In the genomic region with DNA sequence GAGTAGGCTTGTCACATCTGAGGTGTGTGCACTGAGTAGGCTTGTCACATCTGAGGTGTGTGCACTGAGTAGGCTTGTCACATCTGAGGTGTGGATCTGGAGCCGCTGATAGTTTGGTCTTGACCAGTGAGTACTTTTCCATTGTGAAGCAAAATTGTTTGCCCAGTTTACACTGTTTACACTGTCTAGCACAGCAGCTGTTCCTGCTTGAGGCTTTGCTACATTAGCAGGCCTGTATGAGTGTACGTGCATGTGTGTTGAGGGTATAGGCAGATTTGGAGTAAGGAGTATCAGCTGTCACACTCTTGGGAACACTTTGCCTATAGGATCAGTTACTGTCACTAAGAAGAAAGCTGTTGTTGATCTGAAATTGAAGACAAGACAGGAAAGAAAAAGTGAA, we compare ENCODE assay signal across 12 mouse cellular contexts. TPM values are rescaled to one million over a fixed set of nuclear protein-coding genes. Genes with fewer than 3 reads are reported as not detected.
A peak's percentile ranks its signal among the peaks of the same experiment; 100 is the strongest.
DNase-seq lines count a peak whose midpoint lies in the region; ATAC-seq and TF ChIP-seq lines count a peak whose summit lies in the region.
"Had no signal": no experiment of that assay in that cellular context is flagged by ENCODE, and none has a peak within 500 bp of the region (broad histone marks: within the 10 kb centered on the region; RNA-seq: fewer than 3 reads in every experiment).

No protein-coding gene starts in this region.

- DNase-seq in forebrain, embryonic 10.5 days (ENCODE audit: extremely low spot score, low spot score) = no peak
- no peak for DNase-seq in liver, postnatal 0 days
- DNase-seq in liver, embryonic 11.5 days (ENCODE audit: low spot score) = no peak
- peak; percentile 73 for DNase-seq in embryonic facial prominence, embryonic 14.5 days (ENCODE audit: low spot score)
- no peak for DNase-seq in spleen, postnatal 36 days (ENCODE audit: low spot score in 2 of 2)
- DNase-seq: cerebellum, adult 11 months; kidney, adult 11 months had no signal

- no peaks in the 10 kb centered on the region for H3K27me3 ChIP-seq in forebrain, embryonic 16.5 days (replicated peaks; ENCODE audit: control insufficient read depth, insufficient read depth, low read length)
- H3K27me3 ChIP-seq in forebrain, embryonic 10.5 days (ENCODE audit: poor library complexity, severe bottlenecking) = no peaks in the 10 kb centered on the region
- no peaks in the 10 kb centered on the region for H3K27me3 ChIP-seq in liver, postnatal 0 days (ENCODE audit: insufficient read depth, low read length)
- no peaks in the 10 kb centered on the region for H3K27me3 ChIP-seq in liver, embryonic 11.5 days (replicated peaks; ENCODE audit: control insufficient read depth, insufficient read depth, low read length)
- no peaks in the 10 kb centered on the region for H3K27me3 ChIP-seq in embryonic facial prominence, embryonic 14.5 days (replicated peaks; ENCODE audit: control insufficient read depth, insufficient read depth, low read length)
- no peaks in the 10 kb centered on the region for H3K27me3 ChIP-seq in myocyte (ENCODE audit: control insufficient read depth, insufficient read depth, insufficient read length)
- H3K27me3 ChIP-seq: heart, embryonic 15.5 days; hindbrain, embryonic 12.5 days had no signal

- no peak overlapping the region for H3K9ac ChIP-seq in forebrain, embryonic 16.5 days (replicated peaks; ENCODE audit: low read depth, low read length)
- no peak overlapping the region for H3K9ac ChIP-seq in liver, postnatal 0 days (replicated peaks)
- H3K9ac ChIP-seq in liver, embryonic 11.5 days (ENCODE audit: low read depth, low read length) = no peak overlapping the region
- H3K9ac ChIP-seq in embryonic facial prominence, embryonic 14.5 days (ENCODE audit: low read depth, low read length) = no peak overlapping the region
- H3K9ac ChIP-seq: heart, embryonic 15.5 days; hindbrain, embryonic 12.5 days had no signal

- TF ChIP-seq CTCF in liver, postnatal 0 days (IDR thresholded peaks at IDR 0.05; ENCODE audit: low read depth) = no peak

- WGBS in forebrain, embryonic 16.5 days = 61% methylated on average over 2 of the region's 2 CpGs
- 92% methylated on average over 2 of the region's 2 CpGs for WGBS in forebrain, embryonic 10.5 days
- WGBS in liver, postnatal 0 days (ENCODE audit: insufficient replicate concordance) = 60% methylated on average over 2 of the region's 2 CpGs
- 85% methylated on average over 2 of the region's 2 CpGs for WGBS in liver, embryonic 11.5 days
- WGBS in embryonic facial prominence, embryonic 14.5 days = 67% methylated on average over 2 of the region's 2 CpGs

- no peak for TF ChIP-seq POLR2A in myocyte (IDR thresholded peaks at IDR 0.05; ENCODE audit: insufficient read length, low read depth)

- H3ac ChIP-seq in myocyte (ENCODE audit: control insufficient read depth, insufficient read length) = no peak overlapping the region

- TF ChIP-seq EP300 in liver, postnatal 0 days (IDR thresholded peaks at IDR 0.05; ENCODE audit: low read depth) = no peak

- H3K36me3 ChIP-seq in forebrain, embryonic 16.5 days (ENCODE audit: control insufficient read depth, insufficient read depth) = peaks cover 13% of the 10 kb centered on the region
- peaks cover 65% of the 10 kb centered on the region for H3K36me3 ChIP-seq in forebrain, embryonic 10.5 days (replicated peaks)
- peaks cover 17% of the 10 kb centered on the region; the same call in 1 of the 2 replicates for H3K36me3 ChIP-seq in liver, postnatal 0 days (replicated peaks; ENCODE audit: insufficient read depth, low read length)
- H3K36me3 ChIP-seq in liver, embryonic 11.5 days (ENCODE audit: control insufficient read depth, insufficient read depth, low read length) = peaks cover 8% of the 10 kb centered on the region; the same call in 1 of the 2 replicates
- peaks cover 47% of the 10 kb centered on the region for H3K36me3 ChIP-seq in embryonic facial prominence, embryonic 14.5 days (ENCODE audit: control insufficient read depth, insufficient read depth, low read length)
- peaks cover 14% of the 10 kb centered on the region for H3K36me3 ChIP-seq in myocyte (ENCODE audit: control insufficient read depth, insufficient read depth)

- H3K4me3 ChIP-seq in forebrain, embryonic 16.5 days (replicated peaks; ENCODE audit: low read length) = no peak overlapping the region
- no peak overlapping the region for H3K4me3 ChIP-seq in forebrain, embryonic 10.5 days
- no peak overlapping the region for H3K4me3 ChIP-seq in liver, postnatal 0 days (ENCODE audit: low read depth, low read length)
- no peak overlapping the region for H3K4me3 ChIP-seq in liver, embryonic 11.5 days (ENCODE audit: low read depth, low read length)
- H3K4me3 ChIP-seq in embryonic facial prominence, embryonic 14.5 days (ENCODE audit: low read depth, low read length) = no peak overlapping the region
- H3K4me3 ChIP-seq in myocyte = no peak overlapping the region
- H3K4me3 ChIP-seq: heart, embryonic 15.5 days; hindbrain, embryonic 12.5 days had no signal

- no peaks in the 10 kb centered on the region for H3K9me3 ChIP-seq in forebrain, embryonic 16.5 days (ENCODE audit: control insufficient read depth, low read length)
- no peaks in the 10 kb centered on the region for H3K9me3 ChIP-seq in forebrain, embryonic 10.5 days
- no peaks in the 10 kb centered on the region for H3K9me3 ChIP-seq in liver, postnatal 0 days (ENCODE audit: low read length)
- no peaks in the 10 kb centered on the region for H3K9me3 ChIP-seq in liver, embryonic 11.5 days (ENCODE audit: control insufficient read depth, low read length)
- no peaks in the 10 kb centered on the region for H3K9me3 ChIP-seq in embryonic facial prominence, embryonic 14.5 days (ENCODE audit: control insufficient read depth, low read length)
- H3K9me3 ChIP-seq: heart, embryonic 15.5 days; hindbrain, embryonic 12.5 days had no signal

- no peak overlapping the region for H3K4me2 ChIP-seq in forebrain, embryonic 16.5 days (ENCODE audit: low read length)
- no peak overlapping the region for H3K4me2 ChIP-seq in liver, postnatal 0 days (ENCODE audit: low read depth, low read length)
- H3K4me2 ChIP-seq in liver, embryonic 11.5 days = no peak overlapping the region
- no peak overlapping the region for H3K4me2 ChIP-seq in embryonic facial prominence, embryonic 14.5 days (ENCODE audit: low read depth, low read length)
- H3K4me2 ChIP-seq in myocyte (ENCODE audit: low read depth) = no peak overlapping the region
- H3K4me2 ChIP-seq: heart, embryonic 15.5 days; hindbrain, embryonic 12.5 days had no signal

- H3K79me2 ChIP-seq in myocyte (ENCODE audit: control insufficient read depth, insufficient read depth) = peaks cover 39% of the 10 kb centered on the region

- peak; percentile 65; the same call in 1 of the 2 replicates for ATAC-seq in forebrain, embryonic 16.5 days
- ATAC-seq in liver, postnatal 0 days = peak; percentile 49
- ATAC-seq in liver, embryonic 11.5 days (replicated peaks; ENCODE audit: low FRiP score) = no peak
- peak; percentile 83 for ATAC-seq in embryonic facial prominence, embryonic 14.5 days (ENCODE audit: low read depth)
- ATAC-seq: midbrain, embryonic 16.5 days had no signal

- H3K27ac ChIP-seq in forebrain, embryonic 16.5 days (ENCODE audit: low read length) = no peak overlapping the region
- no peak overlapping the region for H3K27ac ChIP-seq in forebrain, embryonic 10.5 days
- H3K27ac ChIP-seq in liver, postnatal 0 days (ENCODE audit: low read depth) = 0 out of 2 replicates have a peak overlapping the region, but pooled peaks have one; percentile 0
- no peak overlapping the region for H3K27ac ChIP-seq in liver, embryonic 11.5 days (ENCODE audit: low read depth, low read length)
- H3K27ac ChIP-seq in embryonic facial prominence, embryonic 14.5 days (replicated peaks; ENCODE audit: low read depth, low read length) = no peak overlapping the region
- H3K27ac ChIP-seq: heart, embryonic 15.5 days; hindbrain, embryonic 12.5 days had no signal

- no peaks in the 10 kb centered on the region for H3K4me1 ChIP-seq in forebrain, embryonic 16.5 days (replicated peaks; ENCODE audit: control insufficient read depth, insufficient read depth, low read length)
- H3K4me1 ChIP-seq in forebrain, embryonic 10.5 days = no peaks in the 10 kb centered on the region
- H3K4me1 ChIP-seq in liver, postnatal 0 days (ENCODE audit: insufficient read depth) = no peaks in the 10 kb centered on the region
- H3K4me1 ChIP-seq in liver, embryonic 11.5 days (replicated peaks; ENCODE audit: control insufficient read depth, insufficient read depth, low read length) = no peaks in the 10 kb centered on the region
- peaks cover 3% of the 10 kb centered on the region; the same call in 1 of the 2 replicates for H3K4me1 ChIP-seq in embryonic facial prominence, embryonic 14.5 days (ENCODE audit: control insufficient read depth, insufficient read depth, low read length)
- H3K4me1 ChIP-seq: heart, embryonic 15.5 days; hindbrain, embryonic 12.5 days had no signal

TF ChIP-seq in myocyte, 11 proteins besides CTCF, POLR2A, EP300 and RAD21:
- TF ChIP-seq MYOD1 (IDR thresholded peaks at IDR 0.05; ENCODE audit: control insufficient read depth in 1 of 3, insufficient read length in 2 of 3, low read depth in 2 of 3) = peak in 2 of 3 experiments; percentile 58 to 59
- no peak for TF ChIP-seq CEBPB (IDR thresholded peaks at IDR 0.05; ENCODE audit: insufficient read depth, poor library complexity, severe bottlenecking)
TF ChIP-seq in myocyte: peak in this region for 1.

RNA-seq across cellular contexts. Expression of gene Specc1l, which starts 21.6 kb away (rescaled TPM):
- polyA plus RNA-seq in forebrain, embryonic 16.5 days (2015; fragmentation: Nextera tagmentation; extraction: Ambion mirVana) = 42.5 and 48.8 TPM in 2 replicates
- 34.2 and 36.5 TPM in 2 replicates for polyA plus RNA-seq in forebrain, embryonic 10.5 days (2016; fragmentation: Nextera tagmentation; extraction: Ambion mirVana)
- 3.5 and 4.0 TPM in 2 replicates for polyA plus RNA-seq in liver, postnatal 0 days (2015; fragmentation: Nextera tagmentation; extraction: Ambion mirVana)
- polyA plus RNA-seq in liver, embryonic 11.5 days (2014; fragmentation: Nextera tagmentation; extraction: Ambion mirVana) = 13.3 and 14.3 TPM in 2 replicates
- 20.3 and 24.7 TPM in 2 replicates for polyA plus RNA-seq in embryonic facial prominence, embryonic 14.5 days (2014; fragmentation: Nextera tagmentation; extraction: Ambion mirVana)
- 20.4 TPM for polyA plus RNA-seq in myocyte (2012; fragmentation: generic; extraction: Trizol)
